Mouse (Mus musculus) thymus, postnatal 10 days (tissue): Measurements from ENCODE around the gene Cyp46a1.
A peak's percentile ranks its signal among the peaks of the same experiment; 100 is the strongest.

Source experiments
- DNase-seq, 2 experiments: peaks; one replicate each; pipeline ENCODE4 v3.0.0; 2021; ENCODE audit warnings: low spot score in 2 of 2

The Cyp46a1 gene

GRCm38 (mm10) chr12:108311741-108312290 lies 22.4 kb upstream of the Cyp46a1 start:
- DNase-seq = no peak

- DNase-seq = no peak
These were observed 21.7 kb upstream of the Cyp46a1 start for GRCm38 (mm10) chr12:108312432-108312851.

GRCm38 (mm10) chr12:108313244-108313772 lies 20.9 kb upstream of the Cyp46a1 start:
- DNase-seq = no peak

- DNase-seq = no peak
These were observed 18.4 kb upstream of the Cyp46a1 start for GRCm38 (mm10) chr12:108315818-108316217.

GRCm38 (mm10) chr12:108316655-108317054 lies 17.5 kb upstream of the Cyp46a1 start:
- DNase-seq = no peak

- DNase-seq = no peak
These were observed 16.9 kb upstream of the Cyp46a1 start for GRCm38 (mm10) chr12:108317201-108317738.

- DNase-seq = no peak
These were observed 16.3 kb upstream of the Cyp46a1 start for GRCm38 (mm10) chr12:108317826-108318430.

GRCm38 (mm10) chr12:108318499-108318898 lies 15.7 kb upstream of the Cyp46a1 start:
- DNase-seq = no peak

GRCm38 (mm10) chr12:108320096-108320495 lies 14.1 kb upstream of the Cyp46a1 start:
- no peak for DNase-seq

GRCm38 (mm10) chr12:108326401-108326800 lies 7.8 kb upstream of the Cyp46a1 start:
- no peak for DNase-seq

GRCm38 (mm10) chr12:108327889-108328491 lies 6.2 kb upstream of the Cyp46a1 start:
- no peak for DNase-seq

GRCm38 (mm10) chr12:108333056-108333455 lies 1.1 kb upstream of the Cyp46a1 start:
- DNase-seq = peak; percentile 52 to 78

- DNase-seq = no peak
These were observed 699 bp upstream of the Cyp46a1 start for GRCm38 (mm10) chr12:108333481-108333882.

GRCm38 (mm10) chr12:108334529-108334928 lies 348 bp downstream of the Cyp46a1 start:
- peak in 1 of 2 experiments; percentile 9 for DNase-seq

GRCm38 (mm10) chr12:108338572-108339190 lies 4.5 kb downstream of the Cyp46a1 start:
- DNase-seq = peak in 1 of 2 experiments; percentile 20

- no peak for DNase-seq
These were observed 14.0 kb downstream of the Cyp46a1 start for GRCm38 (mm10) chr12:108348151-108348550.

- DNase-seq = no peak
These were observed 14.8 kb downstream of the Cyp46a1 start for GRCm38 (mm10) chr12:108349026-108349425.

- DNase-seq = no peak
These were observed 16.8 kb downstream of the Cyp46a1 start for GRCm38 (mm10) chr12:108350931-108351330.

- no peak for DNase-seq
These were observed 18.4 kb downstream of the Cyp46a1 start for GRCm38 (mm10) chr12:108352371-108353136.

GRCm38 (mm10) chr12:108354284-108354683 lies 20.1 kb downstream of the Cyp46a1 start:
- DNase-seq = no peak

- no peak for DNase-seq
These were observed 21.1 kb downstream of the Cyp46a1 start for GRCm38 (mm10) chr12:108355271-108355670.
